Mouse (Mus musculus) hindbrain, postnatal 0 days (tissue): ENCODE data around the gene Tram2. TPM values are rescaled to one million over a fixed set of nuclear protein-coding genes. Genes with fewer than 3 reads are reported as not detected.

ENCODE experiments used
- ATAC-seq: fragments of 200-750 bp; cut with Nextera tagmentation; 2 replicates; pipeline ENCODE4 v1.8.0; 2017; ENCODE audit warnings: mild to moderate bottlenecking, moderate TSS enrichment, moderate library complexity
- DNase-seq: peaks from one replicate; pipeline ENCODE4 v3.0.0-alpha.2; 2015; ENCODE audit warnings: low spot score
- H3K27ac ChIP-seq: fragments of 300-500 bp; sonication (generic); 2 replicates; pipeline ENCODE4 v1.5.1; 2014; ENCODE audit warnings: mild to moderate bottlenecking
- H3K27me3 ChIP-seq: fragments of 300-500 bp; sonication (generic); 2 replicates; pipeline ENCODE4 v1.6.1; 2014; ENCODE audit warnings: low read length, mixed read lengths; ENCODE audit not compliant: insufficient read depth
- H3K36me3 ChIP-seq: fragments of 300-500 bp; sonication (generic); 2 replicates; pipeline ENCODE4 v1.6.1; 2014; ENCODE audit warnings: low read length, mixed read lengths; ENCODE audit not compliant: insufficient read depth
- H3K4me1 ChIP-seq: fragments of 300-500 bp; sonication (generic); 2 replicates; pipeline ENCODE4 v1.6.1; 2014; ENCODE audit warnings: antibody characterized with exemption, low read length, mixed read lengths; ENCODE audit not compliant: insufficient read depth
- H3K4me2 ChIP-seq: fragments of 300-500 bp; sonication (generic); 2 replicates; pipeline ENCODE4 v1.6.1; 2014; ENCODE audit warnings: low read depth, mild to moderate bottlenecking, low read length, moderate library complexity, mixed read lengths
- H3K4me3 ChIP-seq: fragments of 300-500 bp; sonication (generic); 2 replicates; pipeline ENCODE4 v1.5.1; 2014; ENCODE audit warnings: low read length
- H3K9ac ChIP-seq: fragments of 300-500 bp; sonication (generic); replicated peaks from 2 replicates; pipeline ENCODE4 v1.6.1; 2014; ENCODE audit warnings: mild to moderate bottlenecking, low read length, moderate library complexity, mixed read lengths
- H3K9me3 ChIP-seq: fragments of 300-500 bp; sonication (generic); 2 replicates; pipeline ENCODE4 v1.6.1; 2016; ENCODE audit warnings: low read length, mixed read lengths
- CTCF ChIP-seq: IDR thresholded peaks from 2 replicates; pipeline ENCODE4 v1.5.1; 2016; ENCODE audit warnings: antibody characterized with exemption, control low read depth, low read depth
- WGBS: fragments of 180-500 bp; shearing (Covaris S2); extraction: QIAGEN DNeasy Blood & Tissue Kit; methylation state at CpG from one replicate; pipeline ENCODE4 v1.1.7; 2014; 5-methylcytosine and 5-hydroxymethylcytosine counted together
- polyA plus RNA-seq: library from polyadenylated mRNA; unstranded; fragments of >200 nt; fragmentation: Nextera tagmentation; extraction: Ambion mirVana; gene quantifications from 2 replicates; pipeline ENCODE4 v1.2.1, GENCODE M21; 2015
- total RNA-seq: library from RNA; depleted of rRNA; stranded (reverse); fragments of >200 nt; gene quantifications from 2 replicates; pipeline ENCODE4 v1.2.3, GENCODE M21; 2014

Tram2 gene
- total and polyA plus RNA-seq, 2 experiments from 2014 or later: 1.5 to 1.7 TPM

GRCm38 (mm10) chr1:21077191-21077590 is 1.8 kb downstream of the Tram2 start:
- WGBS: 49% methylated on average over 5 of the region's 5 CpGs
- peak overlapping the region; percentile 76; the same call in 1 of the 2 replicates for H3K4me2 ChIP-seq
- H3K4me3 ChIP-seq: no peak overlapping the region

GRCm38 (mm10) chr1:21075986-21076495 is 3.0 kb downstream of the Tram2 start:
- DNase-seq: no peak
- H3K27me3 ChIP-seq: no peaks in the 10 kb centered on the region
- no peaks in the 10 kb centered on the region for H3K36me3 ChIP-seq
- ATAC-seq: no peak
- peaks cover 9% of the 10 kb centered on the region; the same call in 1 of the 2 replicates for H3K4me1 ChIP-seq
- no peak overlapping the region for H3K27ac ChIP-seq
- no peak overlapping the region for H3K4me3 ChIP-seq
- no peak for TF ChIP-seq CTCF
- WGBS: 24% methylated on average over 6 of the region's 6 CpGs
- no peak overlapping the region for H3K9ac ChIP-seq
- no peak overlapping the region for H3K4me2 ChIP-seq
- H3K9me3 ChIP-seq: no peaks in the 10 kb centered on the region

More at GRCm38 (mm10) chr1:21077191-21077590, 1.8 kb downstream of the Tram2 start:
- DNase-seq (no peak), ATAC-seq (no peak)
- no peaks in the 10 kb centered on the region for H3K36me3 ChIP-seq
- H3K9me3 ChIP-seq: no peaks in the 10 kb centered on the region
- H3K9ac ChIP-seq: no peak overlapping the region
- H3K4me1 ChIP-seq: peaks cover 9% of the 10 kb centered on the region; the same call in 1 of the 2 replicates
- no peak for TF ChIP-seq CTCF
- no peak overlapping the region for H3K27ac ChIP-seq
- H3K27me3 ChIP-seq: no peaks in the 10 kb centered on the region

DNA sequence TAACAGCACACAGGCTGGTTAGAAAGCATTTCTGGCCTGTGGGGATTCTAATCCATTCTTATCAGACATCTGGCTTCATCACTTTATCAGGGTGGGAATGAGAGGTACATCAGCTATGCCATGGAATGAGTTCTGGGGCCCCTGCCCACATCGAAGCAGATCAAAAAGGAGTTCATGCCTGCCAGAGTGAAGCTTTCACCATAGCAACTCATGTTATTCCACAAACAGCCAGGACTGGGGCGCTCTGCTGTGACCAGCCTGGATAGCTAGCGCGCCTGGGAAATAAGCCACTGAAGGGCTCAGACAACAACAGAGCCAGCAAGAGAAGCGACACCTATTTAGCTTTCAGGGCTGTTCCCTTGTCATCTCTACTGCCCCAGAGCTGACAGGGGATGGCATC is 4.8 kb downstream of the Tram2 start:
- 22% methylated on average over 5 of the region's 5 CpGs for WGBS
- peak; percentile 83 for DNase-seq
- no peaks in the 10 kb centered on the region for H3K9me3 ChIP-seq
- H3K27me3 ChIP-seq: no peaks in the 10 kb centered on the region
- peak overlapping the region; percentile 14; the same call in 1 of the 2 replicates for H3K4me2 ChIP-seq
- peaks cover 9% of the 10 kb centered on the region; the same call in 1 of the 2 replicates for H3K4me1 ChIP-seq
- no peak overlapping the region for H3K4me3 ChIP-seq
- ATAC-seq: peak; percentile 60
- no peak overlapping the region for H3K27ac ChIP-seq
- no peaks in the 10 kb centered on the region for H3K36me3 ChIP-seq
- peak; percentile 40 for TF ChIP-seq CTCF
- no peak overlapping the region for H3K9ac ChIP-seq

- no peak for TF ChIP-seq CTCF
- no peak overlapping the region for H3K27ac ChIP-seq
- no peaks in the 10 kb centered on the region for H3K9me3 ChIP-seq
- DNase-seq (no peak), ATAC-seq (no peak)
- 79% methylated on average over 12 of the region's 12 CpGs for WGBS
- no peaks in the 10 kb centered on the region for H3K27me3 ChIP-seq
- no peaks in the 10 kb centered on the region for H3K36me3 ChIP-seq
- no peak overlapping the region for H3K4me3 ChIP-seq
- peaks cover 9% of the 10 kb centered on the region; the same call in 1 of the 2 replicates for H3K4me1 ChIP-seq
- H3K4me2 ChIP-seq: no peak overlapping the region
- H3K9ac ChIP-seq: no peak overlapping the region
Observed at GRCm38 (mm10) chr1:21072875-21073444, 6.1 kb downstream of the Tram2 start.

DNA sequence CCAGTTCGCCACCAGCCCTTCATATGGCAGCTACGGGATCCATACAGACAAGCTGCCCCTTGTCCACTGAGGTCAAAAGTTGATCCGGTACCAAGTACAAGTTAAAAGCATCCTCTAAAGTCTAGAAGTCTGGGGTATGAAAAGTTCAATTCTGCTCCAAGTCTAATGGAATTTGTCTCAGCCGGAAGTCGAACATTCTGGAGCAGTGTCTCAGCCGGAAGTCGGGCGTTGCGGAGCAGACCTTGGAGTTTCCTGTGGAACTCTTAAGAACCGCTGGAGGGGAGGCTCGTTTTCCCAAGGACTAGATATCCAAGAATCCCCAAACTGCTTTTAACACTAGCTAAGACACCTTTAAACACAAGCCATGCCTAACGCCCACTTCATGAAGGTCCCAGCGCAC is 8.4 kb downstream of the Tram2 start:
- H3K4me3 ChIP-seq: no peak overlapping the region
- H3K36me3 ChIP-seq: no peaks in the 10 kb centered on the region
- DNase-seq (no peak), ATAC-seq (no peak)
- H3K4me2 ChIP-seq: no peak overlapping the region
- TF ChIP-seq CTCF: no peak
- no peaks in the 10 kb centered on the region for H3K9me3 ChIP-seq
- 82% methylated on average over 13 of the region's 13 CpGs for WGBS
- H3K9ac ChIP-seq: no peak overlapping the region
- peaks cover 9% of the 10 kb centered on the region; the same call in 1 of the 2 replicates for H3K4me1 ChIP-seq
- no peaks in the 10 kb centered on the region for H3K27me3 ChIP-seq
- no peak overlapping the region for H3K27ac ChIP-seq

DNA sequence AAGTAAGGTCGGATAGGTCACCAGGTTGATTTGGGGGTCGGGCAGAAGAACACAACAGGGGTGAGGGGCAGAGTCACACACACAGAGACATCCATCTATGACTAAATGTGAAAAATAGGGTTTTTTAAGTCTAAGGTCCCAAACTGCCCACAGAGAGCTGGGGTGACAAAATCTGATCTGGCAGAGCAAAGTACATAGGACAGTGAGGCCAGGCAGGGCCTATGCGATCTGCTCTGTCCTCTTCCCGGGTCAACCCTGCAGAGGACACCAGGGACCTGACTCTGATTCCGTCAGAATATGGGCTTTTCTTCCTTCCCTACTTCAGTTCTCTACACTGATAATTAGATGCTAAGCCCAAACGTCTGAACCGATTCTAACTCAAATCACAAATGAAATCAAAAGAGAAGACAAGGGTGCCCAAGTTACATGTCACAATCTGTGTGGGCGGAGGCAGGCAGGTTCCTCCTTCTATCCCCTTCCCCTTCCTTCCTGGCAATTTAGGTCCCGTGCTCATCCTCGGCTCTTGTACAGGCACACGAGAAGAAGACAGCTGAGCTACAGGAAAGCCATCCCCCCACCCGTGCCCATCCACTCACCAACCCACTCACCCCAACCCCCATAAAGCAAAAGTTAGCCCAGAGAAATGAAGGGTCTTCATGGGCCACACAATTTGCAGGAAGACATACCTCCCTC is 9.1 kb downstream of the Tram2 start:
- no peak for ATAC-seq
- no peak overlapping the region for H3K4me2 ChIP-seq
- H3K4me3 ChIP-seq: no peak overlapping the region
- TF ChIP-seq CTCF: no peak
- peaks cover 9% of the 10 kb centered on the region; the same call in 1 of the 2 replicates for H3K4me1 ChIP-seq
- no peak overlapping the region for H3K27ac ChIP-seq
- 83% methylated on average over 12 of the region's 12 CpGs for WGBS
- DNase-seq: no peak
- no peaks in the 10 kb centered on the region for H3K36me3 ChIP-seq
- H3K9ac ChIP-seq: no peak overlapping the region
- H3K27me3 ChIP-seq: no peaks in the 10 kb centered on the region
- H3K9me3 ChIP-seq: no peaks in the 10 kb centered on the region

DNA sequence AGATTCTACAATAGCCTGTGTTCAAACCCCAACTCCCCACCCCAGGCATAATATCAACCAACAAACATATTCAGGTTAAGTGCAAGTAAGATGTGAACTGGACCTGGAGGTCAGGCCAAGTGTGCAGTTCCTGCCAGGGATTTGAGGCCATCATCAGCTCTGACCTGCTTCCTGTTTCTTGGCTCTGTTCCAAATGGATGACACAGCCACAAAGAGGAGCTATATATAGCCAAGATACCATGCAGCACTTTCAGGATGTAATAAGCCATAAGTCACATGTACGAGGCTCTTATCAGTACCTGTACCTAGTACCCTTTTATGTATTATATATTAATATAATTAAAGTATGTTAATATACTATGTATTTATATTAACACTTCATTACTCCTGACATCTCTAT is 10.5 kb downstream of the Tram2 start:
- Histone ChIP-seq H3K4me2 (no peak overlapping the region), H3K4me1 (no peaks in the 10 kb centered on the region), H3K27ac (no peak overlapping the region), H3K36me3 (no peaks in the 10 kb centered on the region), H3K4me3 (no peak overlapping the region), H3K27me3 (no peaks in the 10 kb centered on the region), H3K9ac (no peak overlapping the region), H3K9me3 (no peaks in the 10 kb centered on the region)
- no peak for ATAC-seq
- DNase-seq: peak; percentile 24
- WGBS: 63% methylated on average over 1 of the region's 1 CpGs
- no peak for TF ChIP-seq CTCF
